Mouse (Mus musculus) stomach, postnatal 0 days (tissue): Measurements from ENCODE around the gene Ociad1.

Experiments used
- CTCF ChIP-seq: IDR thresholded peaks from 2 replicates; pipeline ENCODE4 v1.5.1; 2016; ENCODE audit warnings: antibody characterized with exemption, low read depth, mild to moderate bottlenecking, moderate library complexity
- EP300 ChIP-seq: optimal IDR thresholded peaks from 2 replicates; pipeline ENCODE3; 2016; ENCODE audit warnings: antibody characterized with exemption

DNA sequence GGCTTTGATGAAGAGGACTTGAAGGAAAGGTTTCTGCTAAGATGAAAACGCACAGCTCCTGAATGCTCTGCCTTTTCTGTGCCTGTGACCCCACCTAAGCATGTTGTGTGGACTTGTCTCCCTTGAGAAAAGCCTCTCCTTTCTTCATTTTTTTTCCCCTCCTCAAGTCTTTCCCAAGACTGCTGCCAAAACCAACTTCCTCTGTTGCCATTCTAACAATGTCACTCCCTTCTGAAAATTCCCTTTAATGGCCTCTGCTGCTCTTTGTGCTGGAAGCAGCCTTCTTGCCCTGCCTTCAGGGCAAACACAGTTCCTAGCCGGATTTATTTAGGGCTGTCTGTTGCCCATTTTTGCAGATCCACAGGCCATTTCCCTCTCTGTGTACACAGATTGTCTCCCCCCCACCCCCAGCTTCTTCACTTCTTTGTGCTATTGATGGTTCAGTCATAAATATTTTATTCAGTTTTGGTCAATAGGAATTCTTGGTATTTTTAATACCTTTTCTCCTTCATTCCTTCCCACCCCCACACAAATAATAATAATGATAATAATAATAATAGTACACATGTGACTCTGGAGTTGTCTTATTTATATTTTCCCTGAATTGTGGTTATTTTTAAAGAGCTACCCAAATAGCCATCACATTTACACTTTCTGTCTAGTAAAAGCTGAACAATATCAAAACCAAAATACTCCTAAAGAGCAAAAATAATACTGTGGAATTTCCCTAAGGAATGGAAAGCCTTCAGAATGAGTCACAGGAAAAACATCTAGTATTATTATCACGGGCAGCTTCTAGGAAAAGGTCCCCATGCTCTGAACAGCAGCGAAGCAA, 12.6 kb upstream of the Ociad1 start:
- TF ChIP-seq EP300 (no peak), CTCF (no peak)
